Mouse (Mus musculus): ENCODE measurements at regions not wholly inside any gene's neighbourhood (a gene's known extent, or its start where the extent isn't known, plus 50 kb on each side); places are given as distances from the start of the nearest gene placed in this dataset.

DNA sequence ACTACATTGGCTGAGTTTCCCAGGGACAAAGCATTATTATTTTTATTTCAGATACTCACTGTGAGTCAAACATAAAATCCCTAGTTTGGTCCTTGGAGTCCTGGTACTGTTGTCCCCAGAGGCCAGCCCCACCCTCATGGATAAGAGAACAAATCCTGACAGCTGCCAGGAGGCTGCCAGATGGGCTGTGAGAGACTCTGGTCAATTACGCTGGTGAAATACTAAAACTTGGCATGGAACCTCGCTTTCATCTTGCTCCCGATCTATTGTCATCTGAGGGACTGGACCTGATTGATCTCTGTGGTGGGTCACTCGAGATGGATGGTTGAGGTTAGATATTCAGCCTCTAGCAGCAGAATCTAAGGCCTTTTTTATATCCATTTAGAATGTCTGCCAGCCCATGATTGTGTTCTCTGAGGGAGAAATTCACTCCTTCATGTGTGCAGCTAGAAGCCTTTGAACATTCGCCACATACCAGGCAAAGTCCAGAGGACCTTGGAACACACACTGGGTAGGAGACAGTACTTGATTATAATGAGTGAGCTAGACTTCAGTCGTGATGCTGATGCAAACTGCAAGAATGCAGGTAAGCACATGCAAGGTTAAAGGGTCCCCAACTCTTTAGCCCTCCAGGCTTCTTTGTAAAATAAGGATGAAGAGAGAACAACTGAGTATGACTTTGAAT lies 95.4 kb upstream of the Sox11 start:
- DNase-seq (ENCODE audit: low spot score): no peak
- intact Hi-C loops (cut with DNase I): no loop called here

DNA sequence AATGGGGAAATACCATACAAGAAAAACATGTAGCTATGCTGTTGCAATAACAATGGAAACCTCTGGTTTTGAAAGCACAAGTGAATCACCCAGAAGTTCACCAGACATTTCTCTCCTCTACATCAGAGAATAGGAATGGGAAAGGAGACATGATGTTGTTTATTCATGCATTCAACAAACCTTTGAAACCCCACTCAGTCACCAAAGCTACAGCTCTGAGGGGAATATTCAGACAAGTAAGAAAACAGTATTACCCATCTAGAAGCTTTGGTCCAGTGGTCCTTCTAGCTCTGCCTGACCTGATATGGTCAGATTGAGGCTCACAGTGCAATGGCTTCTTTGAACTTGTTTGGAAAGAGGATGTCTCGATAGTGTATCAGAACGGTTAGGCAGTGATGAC lies 89.0 kb upstream of the Sox11 start:
- no peak for DNase-seq (ENCODE audit: low spot score)
- intact Hi-C loops (cut with DNase I): no loop called here

DNA sequence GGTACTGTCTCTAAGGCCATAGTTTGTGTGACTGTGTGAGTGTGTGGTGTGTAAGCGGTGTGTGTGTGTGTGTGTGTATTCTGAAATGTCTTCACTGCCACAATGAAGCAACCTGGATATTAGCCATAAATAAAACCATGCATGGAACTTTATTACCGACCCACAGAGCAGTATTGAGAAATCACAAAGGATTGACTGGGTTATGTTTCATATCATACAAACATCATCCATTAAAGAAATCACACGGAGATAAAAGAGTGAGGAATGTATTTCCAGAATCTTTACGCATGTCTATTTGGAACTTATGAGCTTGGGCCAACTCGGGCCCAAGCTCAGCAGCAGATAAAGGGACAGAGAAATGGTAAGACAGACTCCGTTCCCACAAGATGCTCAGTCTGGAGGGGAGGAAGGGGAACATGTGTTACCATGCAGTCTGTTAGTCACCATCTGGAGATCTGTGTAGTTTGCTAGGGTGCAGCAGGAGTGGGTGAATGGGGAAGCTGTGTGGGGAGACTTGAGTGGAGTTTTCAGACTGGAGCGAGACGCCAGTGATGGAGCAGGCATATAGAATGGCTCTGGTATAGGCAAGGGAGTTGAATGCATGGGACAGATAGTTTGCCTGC lies 75.1 kb upstream of the Sox11 start:
- no peak for DNase-seq (ENCODE audit: low spot score)
- intact Hi-C loops (cut with DNase I): no loop called here

DNA sequence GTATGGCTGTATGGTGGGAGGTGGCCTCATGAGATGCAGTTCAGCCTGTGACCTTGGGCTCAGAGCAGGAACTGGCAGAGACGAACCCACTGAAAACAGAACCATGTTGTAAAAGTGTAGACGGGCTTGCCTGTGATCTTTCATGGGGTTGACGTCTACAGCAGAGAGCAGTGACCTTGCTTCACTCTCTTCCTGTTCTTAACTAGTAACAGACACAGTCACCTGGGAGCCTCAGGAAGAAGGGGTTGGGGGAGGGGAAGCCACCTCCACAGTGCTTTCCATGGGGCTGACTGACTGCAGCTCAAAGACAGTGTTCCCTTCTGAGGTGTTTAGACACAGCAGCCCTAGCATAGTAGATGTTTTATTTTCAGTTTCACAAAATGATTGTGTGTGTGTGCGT lies 68.2 kb upstream of the Sox11 start:
- no peak for DNase-seq (ENCODE audit: low spot score)
- intact Hi-C loops (cut with DNase I): no loop called here

DNA sequence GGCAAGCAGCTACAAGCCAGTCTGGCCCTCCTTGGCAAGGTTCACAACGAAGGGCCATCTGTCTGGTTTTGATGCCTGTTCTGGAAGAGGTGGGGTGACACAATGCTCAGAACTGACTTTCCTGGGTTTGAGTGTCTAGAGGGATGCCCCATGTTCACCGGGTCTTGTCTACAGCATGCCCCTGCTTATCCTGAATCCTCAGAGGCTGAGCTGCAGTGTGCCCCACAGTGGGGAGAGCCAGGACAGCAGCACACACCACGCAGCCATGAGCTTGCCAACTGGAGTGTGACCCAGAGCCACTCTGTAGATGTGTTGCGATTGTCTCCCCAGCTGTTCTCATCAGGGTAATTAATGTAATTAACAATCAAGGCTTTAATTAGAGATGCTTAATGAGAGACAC lies 66.1 kb upstream of the Sox11 start:
- DNase-seq (ENCODE audit: low spot score): no peak
- intact Hi-C loops (cut with DNase I): no loop called here

DNA sequence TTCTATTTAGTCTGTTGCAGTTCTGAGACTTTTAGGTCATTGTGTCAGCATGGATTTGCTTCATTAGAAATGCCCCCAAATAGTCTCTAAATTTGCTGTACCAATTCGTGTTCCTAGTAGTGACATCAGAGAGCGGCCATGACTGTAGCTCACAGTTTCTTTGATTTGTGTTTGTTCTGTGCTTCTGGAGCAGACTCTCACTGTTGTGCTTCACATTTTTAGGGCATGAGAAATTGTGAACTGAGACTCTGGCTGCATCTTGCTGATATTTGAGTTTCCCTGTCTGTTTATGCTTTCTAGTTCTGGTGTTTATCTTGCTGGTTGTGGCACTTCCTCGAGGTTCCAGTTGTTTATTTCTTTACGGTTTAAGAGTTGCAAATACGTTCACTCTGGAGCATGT lies 57.0 kb upstream of the Sox11 start:
- intact Hi-C loops (cut with DNase I): no loop called here
- DNase-seq (ENCODE audit: low spot score): no peak

Data from heart, postnatal 25 days (tissue).